Mouse (Mus musculus) frontal cortex, adult 2 months (tissue): Measurements from ENCODE around the gene Pacrg. TPM values are rescaled to one million over a fixed set of nuclear protein-coding genes. Genes with fewer than 3 reads are reported as not detected.

Experiments
- DNase-seq, 2 experiments: peaks; one replicate each; pipeline ENCODE4 v3.0.0; 2022; ENCODE audit warnings: low spot score in 1 of 2; ENCODE audit errors: extremely low spot score in 1 of 2
- polyA plus RNA-seq: library from polyadenylated mRNA; depleted of rRNA; stranded (reverse); fragments of >200 nt; gene quantifications from 2 replicates; pipeline ENCODE4 v1.2.3, GENCODE M21; 2012

The Pacrg gene
- polyA plus RNA-seq, 1 experiment: 25.2 TPM

DNA sequence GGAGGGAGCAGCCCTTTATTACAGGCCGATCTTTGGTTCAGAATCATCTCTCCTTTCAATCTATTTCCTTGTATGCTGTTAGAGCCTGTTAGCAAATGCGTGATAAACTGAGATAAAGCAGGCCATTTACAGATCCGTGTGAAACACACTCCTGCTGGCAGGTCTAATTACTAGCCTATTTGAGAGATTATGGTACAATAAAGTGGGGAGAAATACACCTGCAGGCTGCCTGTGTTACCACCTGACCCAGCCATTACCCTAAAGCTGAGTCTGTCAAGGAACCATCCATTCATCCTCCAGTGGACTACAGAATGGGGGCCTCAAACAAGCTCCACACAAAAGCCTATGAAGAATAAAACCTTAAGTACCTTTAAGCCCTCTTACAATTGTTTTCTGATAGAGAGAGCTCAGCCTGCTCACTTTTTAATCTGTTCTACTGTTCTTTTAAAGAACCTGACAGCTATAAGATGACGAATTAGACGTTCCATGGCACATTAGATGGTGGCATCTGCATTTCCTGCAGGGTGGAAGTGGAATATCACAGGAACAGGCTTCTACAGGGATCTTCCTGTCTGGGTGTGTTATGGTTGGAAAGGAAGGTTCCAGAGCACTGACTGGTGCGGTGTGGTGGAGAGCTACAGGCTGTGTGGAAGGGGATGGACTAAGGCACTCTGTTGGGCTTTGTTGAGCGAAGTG lies 422.4 kb downstream of the Pacrg start:
- DNase-seq: no peak

DNA sequence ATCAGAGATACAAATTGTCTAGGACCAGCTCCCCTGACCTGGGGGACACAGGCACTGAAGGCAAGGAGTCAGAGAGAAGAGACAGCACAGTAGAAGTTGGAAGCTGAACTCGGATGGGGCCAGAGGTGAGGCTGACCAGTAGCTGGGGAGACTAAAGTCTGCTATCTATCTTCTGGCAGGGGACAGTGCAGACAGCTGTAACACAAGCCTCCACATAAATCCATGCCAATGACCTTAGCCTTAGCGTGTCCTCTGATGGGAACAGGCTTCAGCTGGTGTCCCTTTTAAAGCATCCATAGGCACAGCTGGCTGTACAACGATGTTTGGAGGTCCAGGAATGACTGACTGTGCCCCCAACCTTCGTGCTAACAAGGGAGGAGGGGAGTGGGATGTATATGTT lies 423.1 kb downstream of the Pacrg start:
- DNase-seq: no peak

DNA sequence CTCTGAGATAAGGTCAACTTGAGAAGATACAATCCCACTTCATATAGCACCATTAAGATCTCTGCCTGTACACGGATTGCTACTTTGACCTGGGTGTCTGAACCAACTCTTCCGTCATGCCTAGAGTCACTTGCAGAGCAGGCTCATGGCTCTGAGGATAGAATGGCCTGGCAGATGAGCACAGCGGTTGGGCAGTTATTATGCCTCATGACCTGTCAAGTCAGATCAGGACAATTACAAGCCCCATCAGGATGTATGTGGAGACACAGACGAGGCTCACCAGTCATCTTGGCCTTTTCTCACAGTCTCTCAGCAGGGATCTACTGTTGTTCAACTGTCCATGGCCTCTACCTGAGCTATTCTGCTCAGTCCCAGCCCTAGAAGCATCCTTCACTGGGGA lies 424.0 kb downstream of the Pacrg start:
- no peak for DNase-seq

DNA sequence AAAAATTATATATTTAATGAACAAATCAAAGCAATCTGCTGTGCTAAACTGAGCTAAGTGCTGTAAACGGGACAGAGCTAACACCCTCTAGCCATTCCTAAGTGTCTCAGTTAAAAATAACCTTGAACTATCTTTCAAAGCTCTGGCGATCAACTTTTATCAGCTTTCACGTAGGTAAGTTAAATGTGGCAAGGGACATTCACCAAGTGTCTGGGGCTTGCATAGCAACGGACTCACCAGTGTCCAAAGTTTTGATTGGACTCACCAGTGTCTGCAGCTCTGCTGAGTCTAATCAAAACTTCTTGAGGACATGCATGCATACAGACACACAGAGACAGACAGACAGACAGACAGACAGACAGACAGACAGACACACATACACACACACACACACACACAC lies 425.7 kb downstream of the Pacrg start:
- no peak for DNase-seq

DNA sequence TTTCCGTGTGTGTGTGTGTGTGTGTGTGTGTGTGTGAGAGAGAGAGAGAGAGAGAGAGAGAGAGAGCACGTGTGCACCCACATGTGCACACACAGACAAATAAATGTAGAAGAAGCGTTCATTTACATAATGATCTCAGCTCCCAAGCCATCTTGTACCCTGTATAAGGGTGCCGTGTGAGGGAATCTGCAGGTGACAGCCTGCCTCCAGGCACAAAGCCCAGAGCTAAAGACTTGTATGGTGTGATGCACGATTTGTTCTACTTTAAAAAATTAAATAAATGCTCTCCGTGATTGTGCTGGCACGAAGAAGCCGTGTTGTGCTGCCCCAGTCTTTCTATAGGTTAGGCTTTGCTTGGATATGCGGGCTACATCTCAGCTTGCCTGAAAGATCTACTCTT lies 426.2 kb downstream of the Pacrg start:
- no peak for DNase-seq

DNA sequence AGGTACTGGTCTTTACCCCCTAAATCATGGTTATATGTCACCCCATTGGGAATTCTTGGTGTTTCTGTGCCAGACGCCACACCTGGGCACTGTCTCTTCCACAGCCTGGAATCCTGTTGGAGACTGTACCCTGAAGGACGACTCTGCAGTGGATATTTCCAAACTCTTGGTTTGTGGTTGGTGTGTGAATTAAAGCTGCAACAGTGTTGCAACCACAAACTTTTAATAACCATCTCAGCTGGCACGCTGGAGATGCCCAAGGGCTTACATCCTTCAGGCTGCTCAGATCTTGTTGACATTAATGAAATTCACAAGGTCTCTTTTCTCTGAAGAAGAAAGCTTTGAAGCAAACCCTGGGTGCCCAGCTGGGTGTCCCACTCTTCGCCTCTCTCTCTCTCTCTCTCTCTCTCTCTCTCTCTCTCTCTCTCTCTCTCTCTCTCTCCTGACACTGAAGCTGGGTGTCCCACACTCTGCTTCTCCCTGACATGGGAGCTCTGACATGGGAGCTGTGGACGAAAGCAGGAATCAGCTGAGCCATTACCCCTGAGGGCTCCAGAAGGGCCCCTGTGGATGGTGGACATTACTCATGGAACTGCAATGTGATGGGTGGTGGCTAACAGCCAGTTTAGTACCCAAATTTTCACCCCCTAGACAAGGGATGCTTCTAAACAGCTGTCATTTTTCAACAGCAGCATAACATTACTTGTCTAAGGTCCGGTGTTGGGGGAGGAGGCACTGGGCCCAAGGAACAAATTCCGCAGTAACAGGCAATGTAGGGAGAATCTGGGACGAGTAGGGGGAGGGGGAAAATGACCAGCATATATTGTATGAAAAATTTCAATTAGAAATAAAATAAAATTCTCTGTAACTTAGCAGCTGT lies 429.3 kb downstream of the Pacrg start:
- DNase-seq: no peak

DNA sequence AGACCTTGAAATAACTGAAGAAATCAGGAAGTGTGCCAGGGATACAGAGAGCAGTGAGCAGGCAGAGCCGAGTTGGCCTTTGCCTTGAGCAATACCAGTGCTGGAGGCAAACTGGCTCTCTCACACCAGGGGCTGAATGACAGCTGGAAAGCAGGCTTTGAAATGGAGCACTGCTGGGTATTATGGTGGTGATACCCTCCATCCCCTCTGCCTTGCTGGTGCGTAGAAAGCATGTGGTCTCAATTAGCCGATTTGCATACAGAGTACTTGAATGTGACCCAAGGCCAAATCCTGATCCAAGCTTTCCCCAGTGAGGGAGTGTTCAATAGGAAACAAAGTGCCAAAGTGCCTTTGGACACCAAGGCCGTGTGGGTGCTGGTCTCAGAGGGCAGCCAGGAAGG lies 431.4 kb downstream of the Pacrg start:
- no peak for DNase-seq

DNA sequence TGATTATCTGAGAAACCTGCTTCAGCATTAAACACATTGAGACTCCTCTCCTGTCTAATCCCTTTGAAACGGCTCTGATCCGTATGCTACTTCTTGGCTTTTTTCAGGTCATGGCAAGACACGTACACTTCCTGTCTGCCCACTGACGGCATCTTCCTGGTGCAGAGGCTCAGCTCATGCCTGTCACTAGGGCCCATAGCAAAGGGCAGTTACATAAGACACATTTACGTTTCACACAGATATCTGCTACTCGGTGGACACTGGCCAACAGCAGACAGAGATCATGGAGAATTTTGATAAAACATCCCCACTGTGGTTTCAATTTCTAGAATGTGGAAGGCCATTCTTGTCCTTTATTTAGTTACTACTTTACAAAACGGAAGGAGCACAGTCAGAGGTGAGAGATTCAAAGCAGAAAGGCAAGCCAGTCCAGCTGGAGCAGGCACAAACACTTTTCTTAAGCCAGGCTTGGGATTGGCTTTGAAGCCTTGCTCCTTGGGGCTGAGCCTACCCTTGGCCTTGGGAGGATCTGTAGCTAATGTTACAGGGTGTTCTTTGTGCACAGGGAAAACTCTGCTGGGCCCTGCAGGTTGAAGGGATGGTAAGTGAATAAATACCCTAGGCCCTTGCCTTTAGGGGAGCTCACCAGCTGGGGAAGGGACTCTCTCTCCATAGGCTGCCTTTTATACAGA lies 432.9 kb downstream of the Pacrg start:
- no peak for DNase-seq

DNA sequence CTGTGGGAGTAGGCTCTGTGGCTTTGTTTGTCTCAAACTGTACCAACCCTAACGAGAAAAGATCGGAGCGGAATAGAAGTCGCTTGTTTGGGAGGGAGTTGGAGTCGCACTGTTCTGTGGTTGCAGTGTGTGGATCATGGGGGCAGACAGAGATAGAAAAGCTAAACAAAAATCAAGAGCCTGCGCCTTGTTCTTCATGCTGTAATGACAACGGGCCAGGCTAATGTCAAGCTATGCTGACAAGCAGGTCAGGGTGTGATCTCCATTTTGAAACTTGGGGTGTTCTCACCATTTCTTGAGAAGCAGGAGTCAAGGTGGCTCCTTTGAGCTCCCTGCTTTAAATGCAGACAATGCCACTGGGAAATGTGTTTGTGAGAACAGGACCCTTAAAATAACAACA lies 433.8 kb downstream of the Pacrg start:
- DNase-seq: no peak

DNA sequence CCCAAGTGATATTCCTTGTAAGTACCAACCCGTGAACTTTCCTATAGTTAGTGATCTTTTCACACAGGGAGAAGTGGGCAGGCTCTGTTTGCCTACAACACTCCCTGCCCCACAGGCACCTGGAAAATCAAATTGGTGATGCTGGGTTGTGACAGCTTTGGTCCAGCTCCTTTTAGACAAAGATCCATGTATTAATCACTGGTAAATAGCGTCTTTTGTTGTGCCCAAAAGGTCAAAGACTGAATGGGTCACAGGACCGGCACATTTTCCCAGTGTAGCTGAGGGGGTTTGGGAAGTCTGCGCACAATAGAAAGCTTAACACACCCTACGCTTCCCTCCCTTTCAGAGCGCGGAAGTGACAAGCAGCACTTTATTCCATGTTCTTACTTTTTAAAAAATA lies 434.2 kb downstream of the Pacrg start:
- DNase-seq: no peak

DNA sequence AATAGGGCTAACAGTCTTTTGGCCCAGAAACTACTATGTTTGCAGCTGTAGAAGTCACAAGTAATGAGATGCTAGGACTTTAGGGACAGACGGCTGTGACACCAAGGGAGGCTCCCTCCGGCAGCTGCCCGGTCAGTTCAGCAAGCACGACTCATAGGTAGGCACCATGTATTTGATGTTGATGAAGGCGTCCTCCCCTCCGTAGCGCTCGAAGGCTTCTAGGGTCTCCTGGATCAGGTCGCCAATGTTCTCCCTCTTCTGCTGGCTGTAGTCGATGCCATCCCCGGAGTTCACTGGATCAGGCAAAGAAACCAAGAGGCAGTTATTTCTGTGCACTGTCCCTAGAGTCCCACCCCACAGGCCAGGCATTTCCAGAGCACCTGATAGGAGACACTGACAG lies 436.9 kb downstream of the Pacrg start:
- DNase-seq: no peak

DNA sequence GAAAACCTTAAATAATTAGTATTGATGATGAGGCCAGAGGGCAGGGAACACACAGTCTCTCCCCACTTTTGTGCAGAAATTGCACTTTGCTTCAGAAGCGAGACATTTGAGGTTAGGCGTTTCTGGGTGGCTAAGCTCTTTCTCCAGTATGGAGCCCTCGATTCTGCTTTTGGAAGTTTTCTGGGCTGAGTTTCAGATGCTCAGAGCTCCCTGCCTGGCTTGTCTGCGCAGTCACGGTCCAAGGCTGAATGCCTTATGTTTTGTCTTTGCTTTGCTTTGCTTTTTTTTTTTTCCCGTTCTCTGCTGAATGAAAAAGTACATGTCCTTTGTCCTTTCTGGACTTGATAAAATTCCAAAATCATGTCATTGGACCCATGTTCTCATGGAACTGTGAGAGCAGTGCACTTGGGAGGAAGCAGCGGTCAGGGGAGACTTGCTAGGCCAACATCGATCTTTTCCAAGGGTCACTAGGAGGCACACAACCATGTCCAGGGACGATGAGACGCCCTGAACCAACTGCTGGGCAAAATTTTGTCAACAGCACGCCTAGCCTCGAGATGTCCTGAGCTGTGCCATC lies 438.0 kb downstream of the Pacrg start:
- DNase-seq: no peak

DNA sequence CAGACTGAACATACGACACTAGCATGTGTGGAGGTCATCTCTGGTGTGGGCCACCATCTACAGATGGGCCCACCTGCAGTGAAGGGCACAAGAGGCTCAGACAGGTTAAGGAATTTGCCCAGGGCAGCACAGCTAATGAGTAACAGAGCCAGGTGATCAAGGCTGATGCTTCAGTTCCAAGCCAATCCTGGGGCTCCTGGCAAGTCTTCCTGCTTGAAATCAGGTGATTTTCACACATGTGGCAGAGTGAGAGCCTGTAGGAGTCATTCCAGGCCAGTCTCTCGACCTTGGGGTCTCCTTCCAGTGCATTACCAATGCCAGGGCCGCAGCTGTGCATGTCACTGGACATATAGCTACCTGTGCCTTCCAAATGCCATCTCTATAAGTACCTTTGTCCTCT lies 438.6 kb downstream of the Pacrg start:
- no peak for DNase-seq

DNA sequence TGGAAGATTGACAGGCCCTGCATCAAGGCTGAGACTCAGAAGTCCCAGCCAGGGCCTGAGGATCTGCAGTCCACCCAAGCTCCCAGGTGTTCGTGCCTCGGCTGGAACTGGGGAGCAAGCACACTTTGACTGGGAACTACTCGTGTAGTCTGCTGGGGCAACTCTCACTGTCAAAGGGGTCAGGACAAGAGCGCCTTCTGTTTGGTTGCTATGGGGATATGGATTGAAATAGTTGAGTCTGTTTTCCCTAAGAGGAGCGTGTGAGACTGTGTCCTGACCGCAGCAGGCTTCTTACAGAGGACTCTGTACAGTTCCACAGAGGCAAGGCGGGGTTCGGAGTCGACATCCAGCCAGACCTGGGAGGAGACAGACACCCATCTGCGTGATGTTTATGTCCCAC lies 440.4 kb downstream of the Pacrg start:
- no peak for DNase-seq

DNA sequence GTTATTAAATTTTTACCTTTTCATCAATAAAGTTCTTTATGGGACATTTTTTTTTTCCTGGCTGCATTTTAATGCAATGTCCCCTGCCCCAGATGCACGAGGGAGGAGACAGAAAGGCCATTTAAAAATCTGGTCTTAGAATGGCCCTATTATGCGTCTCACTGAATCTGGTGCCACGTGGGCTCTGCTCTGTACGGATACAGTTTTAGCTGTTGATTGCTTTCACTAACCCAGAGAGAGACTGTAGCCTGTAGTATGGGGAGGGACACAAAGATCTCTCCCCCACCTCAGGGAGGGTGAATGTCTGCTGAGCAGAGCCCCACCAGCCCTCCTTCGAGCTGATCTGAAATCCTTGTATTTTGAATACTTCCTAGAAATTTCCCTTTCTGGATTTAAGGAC lies 441.2 kb downstream of the Pacrg start:
- DNase-seq: no peak

DNA sequence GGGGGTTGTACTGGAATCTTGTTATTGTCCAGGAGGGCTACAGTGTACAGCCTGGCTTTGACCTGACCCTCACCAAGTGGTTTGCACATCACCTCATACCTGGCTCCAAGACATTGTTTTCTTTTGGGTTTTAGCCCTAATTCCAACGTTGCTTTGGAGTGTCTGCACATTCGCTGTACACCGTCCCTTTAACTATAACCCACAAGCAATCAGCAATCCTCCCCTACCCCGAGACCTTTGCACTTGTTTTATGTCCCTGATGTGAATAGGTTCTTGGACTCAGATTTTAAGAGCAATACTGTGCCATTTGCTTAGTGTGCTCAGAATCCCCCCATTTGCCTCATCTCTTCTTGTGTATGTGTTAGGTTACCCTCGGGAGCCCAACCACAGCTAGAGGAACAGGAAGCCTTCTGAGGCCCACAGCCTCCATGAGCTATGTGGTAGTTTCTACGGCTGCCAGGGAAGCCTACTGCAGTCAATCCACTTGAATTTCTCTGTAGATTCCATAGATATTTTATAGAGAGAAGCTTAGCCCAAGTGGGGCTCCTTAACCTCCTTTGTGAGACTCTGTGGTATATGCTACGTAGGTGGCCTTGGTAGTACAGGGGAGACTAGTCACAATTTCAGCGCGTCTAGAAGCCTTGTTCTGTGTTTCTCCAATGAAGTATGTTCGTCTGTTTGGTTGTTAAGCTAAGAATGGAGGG lies 442.0 kb downstream of the Pacrg start:
- no peak for DNase-seq

DNA sequence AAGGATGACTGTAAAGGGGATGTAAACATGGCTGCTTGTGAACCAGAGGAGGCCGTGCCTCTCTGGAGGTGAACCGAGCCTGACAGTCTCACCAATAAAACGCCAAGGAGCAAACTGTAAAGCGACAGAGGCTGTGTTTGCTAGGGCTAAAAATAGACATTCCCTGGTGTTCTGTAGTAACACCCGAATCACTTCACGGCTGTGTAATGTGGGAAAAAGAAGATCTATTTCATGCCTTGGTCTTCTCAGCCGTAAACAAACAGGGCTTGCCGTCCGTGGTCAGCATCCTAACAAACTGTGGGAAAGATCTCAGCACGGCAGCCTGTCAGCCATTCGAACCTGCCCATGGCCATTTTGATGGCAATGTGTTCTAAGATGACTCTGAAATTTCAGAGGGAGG lies 442.8 kb downstream of the Pacrg start:
- no peak for DNase-seq

DNA sequence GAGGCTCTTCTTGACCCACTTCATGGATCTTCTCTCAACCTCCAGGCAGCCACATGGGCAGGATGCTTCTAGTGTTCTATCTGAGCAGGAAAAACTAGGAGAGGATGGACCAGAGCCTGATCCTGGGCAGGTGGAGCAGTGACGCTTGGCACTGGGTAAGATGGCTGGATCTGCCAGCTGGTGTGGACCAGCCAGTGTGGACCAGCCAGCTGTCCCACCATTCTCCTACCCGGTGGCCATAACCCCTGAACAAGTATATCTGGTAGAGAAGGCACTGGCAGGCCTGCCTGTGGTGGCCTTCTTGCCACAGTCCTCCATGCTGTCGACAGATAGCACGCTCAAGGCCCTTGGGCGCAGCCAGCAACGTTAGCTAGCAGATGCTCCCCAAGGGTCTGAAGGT lies 443.2 kb downstream of the Pacrg start:
- DNase-seq: no peak

DNA sequence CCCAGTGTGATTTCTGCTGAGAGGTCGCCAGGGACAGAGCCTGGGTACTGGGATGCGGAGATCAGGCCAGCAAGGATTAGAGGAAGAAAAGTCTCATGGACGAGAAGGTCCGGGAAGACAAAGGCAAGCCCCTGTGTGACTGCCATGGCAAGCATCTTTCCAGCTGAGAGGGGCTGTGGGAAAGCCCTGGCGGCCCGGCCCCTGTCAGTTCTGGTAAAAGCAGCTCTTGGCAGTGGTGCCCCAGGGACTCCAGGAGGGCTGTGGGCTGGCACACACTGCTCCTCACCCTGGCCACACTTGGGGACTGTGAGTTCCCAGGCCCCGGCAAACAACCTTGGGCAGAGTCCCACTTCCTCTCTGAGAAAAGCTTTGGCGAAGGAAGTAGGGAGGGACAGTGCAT lies 445.3 kb downstream of the Pacrg start:
- peak; percentile 58 to 65 for DNase-seq

DNA sequence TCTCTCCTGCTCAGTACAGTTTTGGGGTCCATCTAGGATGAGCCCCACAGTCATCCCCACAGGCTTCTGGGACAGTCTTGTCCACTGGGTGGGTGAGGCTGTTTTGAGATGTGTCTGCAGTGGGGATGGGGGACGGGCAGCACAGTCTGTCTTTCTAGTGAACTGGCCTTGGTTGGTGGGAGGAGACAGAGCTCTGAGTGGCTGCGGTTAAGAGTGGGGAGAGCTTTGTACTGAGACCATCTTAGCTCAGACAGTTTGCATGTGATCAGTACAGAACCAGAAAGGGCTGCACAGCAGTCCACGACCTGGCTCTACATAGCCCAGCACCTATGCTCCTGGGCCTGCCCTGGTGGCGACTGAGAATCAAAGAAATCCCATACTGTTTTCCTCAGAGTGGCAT lies 446.3 kb downstream of the Pacrg start:
- DNase-seq: no peak
